Mouse (Mus musculus): ENCODE results near the gene Pla2r1.
A peak's percentile ranks its signal among the peaks of the same experiment; 100 is the strongest.

Pla2r1 gene

DNA sequence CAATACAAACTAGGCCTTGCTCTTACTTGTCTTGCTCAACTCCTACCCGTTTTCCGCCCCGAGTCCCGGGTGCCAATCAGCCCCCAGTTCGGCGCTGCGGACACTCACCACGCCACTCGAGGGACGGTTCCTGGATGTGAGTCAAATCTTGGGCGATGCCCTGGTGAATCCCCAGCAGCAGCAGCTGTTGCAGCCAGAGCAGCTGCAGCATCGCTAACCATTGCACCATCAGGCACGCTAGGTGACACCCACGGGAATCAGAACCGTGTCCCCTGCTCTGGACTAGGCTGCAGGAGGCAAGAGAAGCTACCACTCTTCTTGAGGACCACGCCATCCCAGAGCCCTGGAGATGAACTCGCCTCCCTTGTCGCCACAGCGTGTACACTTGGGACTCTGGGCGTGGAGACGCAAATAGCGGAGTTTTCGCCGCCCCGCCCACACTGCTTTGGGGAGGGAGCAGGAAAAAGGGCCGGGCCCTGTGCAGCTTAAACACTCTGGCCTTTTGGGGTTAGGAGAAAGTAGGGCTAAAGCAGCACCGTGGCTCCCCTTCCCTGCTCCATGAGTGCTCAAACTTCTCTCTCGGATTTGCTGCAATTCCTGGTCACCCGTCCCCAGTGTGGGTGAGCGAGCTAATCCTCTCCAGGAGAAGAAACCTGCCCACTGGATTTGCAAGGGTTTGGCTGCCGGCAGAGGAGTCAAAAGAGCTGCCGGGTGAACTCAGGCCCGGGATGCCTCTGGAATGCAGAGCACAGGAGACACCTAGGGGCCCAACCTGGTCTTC lies at the start of gene Pla2r1:
Pla2r1 (minus strand) TSS at position 407 of the 781 bp plus-strand sequence.
- peak in 1 of 2 experiments; percentile 17 for DNase-seq (ENCODE audit: low spot score in 2 of 2)

DNA sequence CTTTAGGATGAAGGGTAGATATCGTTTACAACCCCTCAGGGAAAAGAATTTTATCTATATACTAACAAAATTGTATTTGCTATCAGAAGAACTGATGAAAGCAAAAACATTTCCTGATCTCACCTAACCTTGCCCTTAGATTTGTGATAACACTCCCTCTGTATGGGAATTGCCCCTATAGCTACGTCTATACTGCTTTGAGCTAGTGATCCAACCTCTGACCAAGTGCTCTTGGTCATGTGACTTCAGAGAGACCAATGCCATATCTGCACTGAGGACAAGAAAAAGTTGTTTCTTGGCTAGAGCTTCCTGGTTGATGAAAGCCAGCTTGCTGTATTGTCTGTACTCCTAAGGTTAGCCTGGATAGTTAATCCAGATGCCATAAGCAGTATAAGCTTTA lies 48.2 kb upstream of the Pla2r1 start:
- no peak for DNase-seq (ENCODE audit: low spot score in 2 of 2)

DNA sequence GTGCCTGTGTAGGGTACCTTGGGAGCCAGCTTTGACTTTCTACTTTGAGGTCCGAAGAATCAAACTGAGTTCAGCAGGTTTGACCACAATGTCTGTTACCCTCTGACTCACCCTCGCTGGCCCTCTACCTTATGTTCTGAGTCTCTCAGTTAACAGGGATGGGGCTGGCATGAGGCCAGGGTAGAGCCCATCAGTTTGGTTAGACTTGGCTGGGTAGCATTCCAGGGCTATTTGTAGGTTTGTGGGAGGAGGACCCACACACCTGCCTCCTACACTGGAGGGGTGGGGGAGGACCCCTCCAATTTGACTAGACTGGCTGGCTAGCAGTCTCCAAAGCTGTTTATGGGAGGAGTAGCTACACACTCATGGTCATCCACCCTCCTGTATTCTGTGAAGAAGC lies 47.8 kb upstream of the Pla2r1 start:
- DNase-seq (ENCODE audit: low spot score in 2 of 2): peak in 1 of 2 experiments; percentile 13

DNA sequence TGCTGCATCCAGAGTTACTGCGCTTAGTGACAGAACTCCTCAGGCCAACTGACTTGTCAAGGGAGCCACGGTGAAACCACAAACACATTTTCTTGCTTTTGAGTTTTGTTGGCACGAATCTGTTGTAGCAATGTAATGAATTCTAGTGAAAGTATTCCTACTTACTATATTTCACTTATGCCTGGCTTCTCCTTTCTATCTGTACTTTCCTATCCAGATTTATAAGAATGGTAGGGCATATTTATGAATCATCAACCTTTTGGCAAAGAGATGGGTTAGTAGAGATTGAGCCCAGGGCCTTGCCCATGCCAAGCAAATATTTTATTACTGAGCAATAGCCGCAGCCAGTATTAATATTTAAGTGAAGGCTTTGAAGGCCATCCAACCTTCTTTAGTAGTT lies 30.3 kb upstream of the Pla2r1 start:
- no peak for DNase-seq (ENCODE audit: low spot score in 2 of 2)

DNA sequence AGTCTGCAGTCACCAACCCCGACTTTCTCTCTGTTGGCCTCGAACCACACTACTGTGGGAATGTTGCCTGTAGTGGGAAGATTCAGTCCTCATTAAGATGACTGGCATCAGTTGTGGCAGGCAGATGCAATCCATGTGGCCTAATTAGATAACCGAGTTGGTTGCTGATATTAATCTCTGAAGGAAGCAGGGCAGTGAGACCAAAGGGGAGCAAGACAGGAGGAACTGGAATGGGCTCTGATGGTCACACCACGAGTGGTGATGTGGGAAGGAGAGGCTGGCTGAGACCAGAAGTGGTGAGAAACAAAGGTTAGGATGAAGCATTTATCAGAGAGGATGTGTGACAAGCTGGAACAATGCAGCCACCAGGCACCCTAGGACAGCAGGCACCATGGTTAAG lies 1.5 kb upstream of the Pla2r1 start:
- no peak for DNase-seq (ENCODE audit: low spot score in 2 of 2)

DNA sequence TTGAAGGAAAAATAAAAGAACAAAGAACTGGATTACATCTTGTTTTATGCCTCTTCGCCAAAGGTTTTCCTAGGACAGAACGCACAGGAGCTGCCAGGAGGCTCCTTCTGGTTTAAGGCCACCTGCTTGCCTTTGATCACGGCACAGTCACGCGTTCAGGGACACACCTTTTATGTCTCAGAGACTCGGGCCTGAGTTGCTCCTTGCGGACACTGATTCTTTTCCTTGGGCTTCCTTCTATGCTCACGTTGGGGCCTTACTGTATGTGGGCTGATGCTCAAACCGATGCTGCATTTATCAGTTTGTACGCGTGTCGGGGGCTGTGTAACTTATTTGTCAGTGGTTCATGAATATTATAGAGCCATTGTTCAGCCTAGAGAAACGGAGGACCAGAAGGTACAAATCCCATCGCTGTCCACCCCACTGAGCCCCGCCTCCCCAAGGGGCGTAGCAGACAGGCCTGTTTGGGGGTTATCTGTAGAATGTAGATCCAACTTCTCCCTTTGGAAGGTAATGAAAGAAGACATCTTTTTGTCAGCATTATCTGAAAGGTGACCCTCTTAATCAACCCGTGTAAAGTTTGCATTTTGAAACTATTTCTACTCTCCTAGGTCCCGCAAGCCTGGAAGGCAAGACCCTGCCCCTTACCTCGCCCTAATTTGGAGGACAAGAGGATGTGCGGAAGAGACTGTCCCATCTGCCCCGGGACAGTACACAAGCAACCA lies 769 bp downstream of the Pla2r1 start:
- no peak for DNase-seq (ENCODE audit: low spot score in 2 of 2)

DNA sequence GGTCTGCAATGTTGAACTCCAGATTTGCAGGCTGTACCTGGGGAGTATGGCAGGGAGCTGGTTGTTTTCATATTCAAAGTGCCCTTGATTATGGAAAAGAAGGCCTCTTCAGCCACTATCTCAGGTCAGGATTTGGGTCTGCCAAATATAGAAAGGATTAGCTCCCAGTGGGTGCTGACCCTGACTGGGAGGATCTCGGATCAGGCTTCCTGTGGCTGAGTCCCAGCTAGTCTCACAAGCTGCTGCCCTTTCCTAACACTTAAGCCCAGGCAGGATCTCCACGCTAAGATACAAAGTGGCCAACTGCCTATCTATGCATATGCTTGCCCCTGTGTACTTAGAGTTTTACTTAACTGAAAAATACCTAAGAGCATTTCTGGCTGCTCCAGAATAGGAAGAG lies 1.4 kb downstream of the Pla2r1 start:
- DNase-seq (ENCODE audit: low spot score in 2 of 2): no peak

DNA sequence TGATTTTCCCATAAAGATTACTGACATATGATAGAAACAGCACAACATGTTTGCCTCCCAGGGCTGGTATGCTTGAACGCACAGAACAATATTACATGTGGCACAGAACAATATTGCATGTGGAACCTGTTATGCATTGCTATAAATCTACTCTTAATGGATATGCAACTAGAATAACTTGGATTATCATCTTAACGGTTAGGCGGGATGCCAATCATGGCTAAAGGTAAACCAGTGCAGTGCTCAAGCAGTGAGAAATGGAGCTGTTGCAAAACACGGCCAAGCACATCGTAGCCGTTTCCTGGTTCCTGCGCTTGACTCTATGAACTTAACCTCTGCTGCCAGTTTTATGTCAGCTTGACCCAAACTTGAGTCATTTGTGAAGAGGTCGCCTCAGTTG lies 2.6 kb downstream of the Pla2r1 start:
- no peak for DNase-seq (ENCODE audit: low spot score in 2 of 2)

DNA sequence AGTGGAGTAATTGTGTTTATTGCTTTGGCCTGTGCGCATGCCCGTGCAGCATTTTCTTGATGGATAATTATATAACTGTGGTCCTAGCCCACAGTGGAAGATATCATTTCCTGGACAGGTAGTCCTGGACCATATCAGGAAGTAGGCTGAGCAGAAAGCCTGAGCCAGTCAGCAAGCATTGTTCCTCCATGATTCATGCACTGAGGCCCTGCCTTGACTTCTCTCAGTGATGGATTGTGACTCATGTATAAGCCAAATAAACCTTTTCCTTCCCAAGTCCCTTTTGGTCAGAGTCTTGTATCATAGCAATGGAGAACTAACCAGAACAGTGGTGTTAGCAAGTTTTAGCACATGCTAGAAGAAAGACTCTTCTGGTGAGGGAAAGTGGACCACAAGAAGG lies 3.3 kb downstream of the Pla2r1 start:
- no peak for DNase-seq (ENCODE audit: low spot score in 2 of 2)

DNA sequence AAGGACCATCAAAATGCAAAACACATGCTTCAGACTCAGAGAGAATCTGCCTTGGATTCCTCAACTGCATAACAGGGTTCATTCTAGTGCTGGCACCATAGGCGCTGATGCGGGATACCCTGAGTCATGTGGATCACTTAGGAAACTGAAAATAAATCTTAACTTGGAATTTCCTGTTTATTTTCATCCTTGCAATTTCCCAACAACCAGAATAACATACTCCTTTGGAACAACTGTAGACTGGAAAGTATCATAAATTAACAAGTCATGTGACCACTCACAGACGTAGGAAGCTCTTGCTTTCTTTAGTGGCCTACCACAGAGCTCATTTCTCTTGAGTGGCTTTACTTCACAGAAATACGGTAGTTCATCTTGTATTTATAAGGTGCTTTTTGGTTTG lies 7.0 kb downstream of the Pla2r1 start:
- no peak for DNase-seq (ENCODE audit: low spot score in 2 of 2)

DNA sequence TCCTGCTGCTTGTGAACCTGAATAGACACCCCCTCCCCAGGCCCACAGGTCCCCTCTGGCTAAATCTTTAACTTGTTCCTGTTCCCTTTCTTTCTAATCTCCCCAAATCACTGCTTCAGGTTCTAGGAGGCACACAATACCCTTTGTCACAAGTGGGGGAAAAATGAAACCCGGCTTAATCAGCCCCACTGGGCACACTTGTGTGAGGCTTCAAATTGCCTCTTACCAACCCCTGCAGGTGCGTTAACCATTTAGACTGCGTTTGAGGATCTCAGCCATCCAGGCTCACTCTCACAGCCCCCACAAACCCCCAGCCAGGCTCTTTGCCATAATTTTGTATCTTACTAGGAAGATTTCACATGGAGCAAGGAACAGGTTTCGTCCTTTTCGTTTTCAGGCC lies 9.1 kb downstream of the Pla2r1 start:
- DNase-seq (ENCODE audit: low spot score in 2 of 2): no peak

DNA sequence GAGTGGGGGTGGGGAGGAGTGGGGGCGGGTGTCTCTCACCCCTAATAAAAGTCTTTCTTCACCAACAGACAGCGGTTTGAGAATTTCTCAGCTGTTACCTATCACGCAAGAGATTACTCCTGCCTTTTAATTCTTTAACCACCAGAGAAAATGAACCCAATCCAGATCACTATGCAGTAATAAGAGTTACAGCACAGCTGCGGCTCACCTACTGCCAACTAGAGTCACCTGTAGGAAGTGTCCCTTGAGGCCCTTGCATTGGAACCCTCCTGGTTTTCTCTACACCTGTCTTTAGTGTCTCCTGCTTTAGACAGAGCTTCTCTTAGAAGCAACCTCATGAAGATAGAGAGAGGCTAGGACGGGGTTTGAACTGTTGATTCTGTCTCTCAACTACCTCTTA lies 11.4 kb downstream of the Pla2r1 start:
- DNase-seq (ENCODE audit: low spot score in 2 of 2): no peak

DNA sequence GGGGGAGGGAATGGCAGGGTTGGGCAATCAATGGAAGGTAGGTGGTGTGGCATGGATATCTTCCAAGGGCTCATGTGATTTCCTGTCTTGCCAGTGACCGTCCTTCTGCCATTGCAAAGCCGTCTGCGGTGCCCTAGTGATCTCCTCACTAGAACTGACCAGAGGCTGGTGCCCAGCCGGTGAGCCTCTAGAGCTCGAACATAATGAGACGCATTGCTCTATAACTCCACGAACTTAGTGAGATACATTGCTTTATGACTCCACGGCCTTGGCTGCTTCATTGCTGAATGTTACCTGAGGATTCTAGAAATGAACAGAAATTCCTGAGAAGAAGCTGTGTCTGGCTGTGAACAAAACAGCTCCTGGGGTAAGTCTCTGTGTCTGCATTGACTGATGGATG lies 12.8 kb downstream of the Pla2r1 start:
- DNase-seq (ENCODE audit: low spot score in 2 of 2): no peak

DNA sequence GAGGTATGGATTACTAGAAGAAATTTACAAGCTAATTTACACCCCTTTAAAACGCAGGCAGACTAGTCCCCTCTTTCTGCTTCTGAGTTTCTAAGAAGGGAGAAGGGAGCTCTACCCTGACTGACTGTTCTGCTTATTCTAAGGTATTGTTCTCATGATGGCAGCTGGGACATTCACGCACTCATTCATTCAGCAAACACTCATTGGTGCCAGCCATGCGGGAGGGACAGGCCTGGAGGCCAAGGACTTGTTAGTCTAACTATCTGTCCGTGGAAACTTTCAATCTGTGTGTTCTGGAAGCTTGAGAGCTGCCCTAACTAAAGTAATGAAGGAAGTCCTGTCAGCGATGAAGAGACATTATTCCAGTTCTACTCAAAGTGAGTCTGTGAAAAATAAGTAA lies 14.4 kb downstream of the Pla2r1 start:
- DNase-seq (ENCODE audit: low spot score in 2 of 2): no peak

DNA sequence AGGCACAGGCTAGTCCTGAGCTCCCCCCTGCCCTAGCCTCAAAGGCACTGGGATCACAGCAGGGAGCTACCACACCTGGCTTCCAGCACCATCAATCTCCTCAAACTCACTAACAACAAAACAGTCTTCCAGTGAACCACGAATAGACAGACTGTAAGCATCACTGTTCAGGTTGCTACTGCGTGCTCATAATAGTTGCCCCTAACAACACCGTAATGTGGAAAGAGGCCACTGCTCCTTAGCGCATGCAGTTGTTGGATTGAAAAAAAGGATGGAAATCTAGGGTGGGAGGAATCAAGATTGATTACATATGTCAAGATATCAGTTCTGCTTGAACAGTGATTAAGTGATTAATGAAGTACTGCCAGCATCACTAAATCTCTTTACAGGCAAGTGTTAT lies 14.8 kb downstream of the Pla2r1 start:
- no peak for DNase-seq (ENCODE audit: low spot score in 2 of 2)

DNA sequence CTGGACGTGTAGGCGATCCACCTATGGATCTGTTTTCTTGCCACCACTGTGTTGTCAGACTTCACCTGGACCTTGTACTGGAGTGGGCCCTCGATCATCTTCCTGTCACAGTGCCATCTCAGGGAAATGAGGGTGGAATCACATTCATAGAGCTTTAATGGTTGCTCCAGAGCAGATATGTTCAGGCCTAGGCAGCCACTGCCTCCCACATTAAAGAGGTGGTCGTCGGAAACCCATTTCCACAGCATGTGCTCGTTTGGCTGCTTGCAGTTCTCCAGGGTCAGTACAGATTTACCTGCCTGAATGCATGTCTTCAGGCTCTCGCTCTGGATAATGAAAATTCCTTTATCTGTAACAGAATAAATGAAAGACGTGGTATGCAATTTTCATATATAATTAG lies 18.4 kb downstream of the Pla2r1 start:
- no peak for DNase-seq (ENCODE audit: low spot score in 2 of 2)

DNA sequence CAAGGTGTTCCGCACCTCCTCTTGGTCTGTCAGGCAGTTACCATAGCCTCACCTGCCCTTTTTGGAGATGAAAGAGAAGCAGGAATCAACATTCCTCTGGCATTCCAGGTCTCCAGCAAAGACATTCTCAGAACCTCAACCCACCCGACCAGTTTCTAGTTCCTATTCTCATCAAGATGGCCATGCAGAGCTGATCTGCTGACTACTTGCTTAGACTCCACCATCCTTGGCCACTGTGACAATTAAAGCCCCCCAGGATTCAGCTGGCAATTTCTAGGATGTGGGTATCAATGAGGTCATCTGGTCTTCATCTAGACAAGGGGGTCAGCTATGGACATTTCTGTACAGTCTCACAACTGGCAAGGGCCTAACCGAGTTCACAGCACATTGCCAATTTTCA lies 20.1 kb downstream of the Pla2r1 start:
- no peak for DNase-seq (ENCODE audit: low spot score in 2 of 2)

DNA sequence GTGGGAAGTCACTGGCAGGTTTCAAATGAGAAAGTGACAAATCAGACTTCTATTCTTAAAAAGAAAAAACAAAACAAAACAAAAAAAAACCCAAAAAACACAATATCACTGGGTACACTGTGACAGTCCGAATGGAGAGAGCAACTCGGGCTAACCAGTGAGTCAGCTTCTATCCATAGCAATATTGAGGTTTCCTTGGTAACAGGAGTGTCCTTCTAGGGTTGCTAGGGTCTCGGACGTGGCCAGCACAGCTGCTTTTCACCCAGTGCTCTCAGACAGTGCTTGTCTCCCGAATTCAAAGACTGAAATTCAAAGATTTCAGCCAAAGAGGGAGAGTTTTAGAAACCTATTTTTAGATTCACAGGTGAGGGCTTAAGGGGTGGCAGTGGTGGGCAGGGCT lies 20.6 kb downstream of the Pla2r1 start:
- DNase-seq (ENCODE audit: low spot score in 2 of 2): no peak

DNA sequence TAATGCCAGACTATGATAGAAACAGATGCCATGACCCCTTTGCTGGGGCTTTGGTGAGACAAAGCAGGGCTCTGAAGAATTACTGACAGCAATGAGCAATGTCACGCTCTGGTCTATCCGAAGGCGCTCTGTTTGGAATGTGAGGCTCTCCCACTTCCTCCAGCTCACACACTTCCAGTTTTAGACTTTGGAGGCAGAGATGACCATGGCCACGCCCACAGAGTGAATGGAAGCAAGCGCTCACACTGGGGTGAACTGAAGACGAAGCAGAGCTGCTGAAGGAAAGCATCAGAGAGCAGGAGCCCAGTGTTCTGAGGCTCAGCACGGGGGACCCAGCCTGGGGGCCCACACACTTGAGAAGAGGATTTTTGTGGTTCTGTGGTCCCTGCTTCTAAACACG lies 37.3 kb downstream of the Pla2r1 start:
- no peak for DNase-seq (ENCODE audit: low spot score in 2 of 2)

DNA sequence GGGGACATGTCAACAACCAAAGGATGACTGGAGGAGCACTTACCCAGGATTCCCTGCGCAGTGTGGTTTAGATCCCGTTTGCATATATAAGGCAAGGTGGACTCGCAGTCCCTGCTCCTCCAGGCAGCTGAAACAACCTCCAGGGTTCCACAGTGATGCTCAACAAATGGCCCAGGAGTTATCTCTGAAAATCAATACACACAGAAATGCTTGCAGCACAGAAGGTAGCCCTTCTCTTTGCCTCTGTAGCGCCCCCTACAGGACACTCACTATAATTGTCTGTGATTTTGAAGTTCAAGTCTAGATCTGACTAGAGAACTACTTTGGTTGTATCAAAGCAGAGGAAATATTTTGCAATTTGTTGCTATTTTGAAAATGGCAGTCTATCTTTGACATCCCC lies 38.2 kb downstream of the Pla2r1 start:
- DNase-seq (ENCODE audit: low spot score in 2 of 2): no peak

DNA sequence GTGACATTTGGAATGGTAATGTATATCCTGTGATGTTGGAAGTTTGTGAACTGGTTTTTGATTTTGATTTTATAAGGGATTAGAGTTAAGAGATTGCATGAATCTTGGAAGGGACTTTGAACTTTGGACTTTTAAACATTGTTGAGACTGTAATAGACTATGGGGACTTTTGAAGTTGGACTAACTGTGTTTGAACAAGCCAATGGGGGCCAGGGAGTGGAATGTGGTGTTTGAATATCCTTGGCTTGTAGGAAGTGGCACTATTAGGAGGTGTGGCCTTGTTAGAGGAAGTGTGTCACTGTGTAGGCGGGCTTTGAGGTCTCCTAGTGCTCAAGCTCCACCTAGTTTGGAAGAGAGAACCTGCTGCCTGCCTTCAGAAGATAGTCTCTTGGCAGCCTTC lies 42.4 kb downstream of the Pla2r1 start:
- DNase-seq (ENCODE audit: low spot score in 2 of 2): no peak

DNA sequence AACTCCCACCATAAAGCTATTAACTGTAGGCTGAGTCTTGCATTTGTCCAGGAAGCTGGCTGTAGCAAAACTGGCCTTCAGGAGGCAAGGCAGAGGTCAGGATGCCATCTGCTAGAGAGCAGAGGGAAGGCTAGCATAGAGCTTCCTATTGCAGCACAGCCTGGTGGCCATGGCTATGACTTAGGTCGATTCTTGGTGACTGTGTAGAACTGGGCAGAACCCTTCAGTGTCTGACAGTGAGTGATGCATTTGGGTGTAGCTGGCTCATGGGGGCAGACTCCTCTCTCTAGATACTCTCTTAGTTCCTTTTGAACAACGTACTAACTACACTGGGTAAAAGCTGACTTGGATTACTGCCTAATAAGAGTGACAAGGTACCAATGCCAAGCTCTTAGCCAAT lies 48.0 kb downstream of the Pla2r1 start:
- DNase-seq (ENCODE audit: low spot score in 2 of 2): no peak

DNA sequence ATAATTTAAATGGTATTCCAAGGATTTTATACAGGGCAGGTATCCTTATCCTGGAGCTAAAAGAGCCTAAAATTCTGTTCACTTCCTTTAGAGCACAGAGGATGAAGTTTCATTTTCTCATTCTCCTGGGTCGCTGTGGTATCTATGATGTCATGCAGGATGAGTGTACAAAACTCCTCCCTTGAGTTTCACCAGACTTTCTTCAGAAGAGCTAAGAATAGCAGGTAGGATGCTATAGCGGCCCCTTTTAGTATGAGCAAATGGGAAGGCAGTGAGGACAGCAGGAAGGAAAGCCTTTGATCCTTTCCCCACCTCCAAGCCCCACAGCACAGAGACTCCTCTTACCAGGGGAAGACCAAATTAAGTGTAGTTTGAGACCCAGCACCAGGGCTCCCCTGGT lies 48.4 kb downstream of the Pla2r1 start:
- DNase-seq (ENCODE audit: low spot score in 2 of 2): no peak

DNA sequence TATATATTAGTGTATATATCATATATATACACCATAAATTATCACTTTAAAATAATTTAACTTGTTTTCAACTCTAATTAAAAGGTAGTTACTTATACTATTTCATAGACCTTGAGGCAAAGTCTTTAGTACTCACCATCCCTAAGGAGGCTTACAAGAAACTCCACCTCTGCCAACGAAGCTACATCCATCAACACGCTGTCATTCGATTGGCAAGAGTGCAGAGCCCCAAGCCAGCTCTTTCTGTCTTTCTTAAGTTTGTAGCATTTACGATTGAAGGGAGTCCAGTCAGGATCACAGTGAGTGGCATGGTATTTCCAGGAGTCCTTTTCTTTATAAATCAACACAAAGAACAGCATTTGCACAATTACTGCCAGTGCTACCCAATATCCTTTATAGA lies 49.1 kb downstream of the Pla2r1 start:
- DNase-seq (ENCODE audit: low spot score in 2 of 2): no peak

Data from spleen, postnatal 4 days (tissue).